Mouse (Mus musculus) stomach, embryonic 15.5 days (tissue): Measurements from ENCODE around the gene Hist1h3e. TPM values are rescaled to one million over a fixed set of nuclear protein-coding genes. Genes with fewer than 3 reads are reported as not detected.
"Not testable (repeated sequence)": the region's sequence is repeated elsewhere in the genome, so short reads cannot be mapped to it uniquely, and the experiment has no call there.

ENCODE experiments used
- ATAC-seq: fragments of 200-750 bp; cut with Nextera tagmentation; 2 replicates; pipeline ENCODE4 v1.8.0; 2017; ENCODE audit warnings: low read depth, moderate number of reproducible peaks, moderate TSS enrichment; ENCODE audit not compliant: insufficient read depth, low FRiP score
- H3K27ac ChIP-seq: fragments of 300-500 bp; sonication (generic); 2 replicates; pipeline ENCODE4 v1.5.1; 2015; ENCODE audit warnings: mild to moderate bottlenecking, inconsistent platforms
- H3K27me3 ChIP-seq: fragments of 300-500 bp; sonication (generic); replicated peaks from 2 replicates; pipeline ENCODE4 v1.6.1; 2015; ENCODE audit warnings: inconsistent platforms
- H3K36me3 ChIP-seq: fragments of 300-500 bp; sonication (generic); 2 replicates; pipeline ENCODE4 v1.6.1; 2015; ENCODE audit warnings: inconsistent platforms
- H3K4me1 ChIP-seq: fragments of 300-500 bp; sonication (generic); 2 replicates; pipeline ENCODE4 v1.6.1; 2015; ENCODE audit warnings: inconsistent platforms
- H3K4me2 ChIP-seq: fragments of 300-500 bp; sonication (generic); 2 replicates; pipeline ENCODE4 v1.6.1; 2015; ENCODE audit warnings: mild to moderate bottlenecking, inconsistent platforms
- H3K4me3 ChIP-seq: fragments of 300-500 bp; sonication (generic); replicated peaks from 2 replicates; pipeline ENCODE4 v1.5.1; 2015; ENCODE audit warnings: inconsistent platforms
- H3K9ac ChIP-seq: fragments of 300-500 bp; sonication (generic); 2 replicates; pipeline ENCODE4 v1.6.1; 2015; ENCODE audit warnings: inconsistent platforms
- H3K9me3 ChIP-seq: fragments of 300-500 bp; sonication (generic); 2 replicates; pipeline ENCODE4 v1.6.1; 2016; ENCODE audit warnings: inconsistent platforms
- WGBS: fragments of 180-500 bp; shearing (Covaris S2); methylation state at CpG from one replicate; pipeline ENCODE4 v1.1.7; 2015; 5-methylcytosine and 5-hydroxymethylcytosine counted together
- polyA plus RNA-seq: library from polyadenylated mRNA; unstranded; fragments of >200 nt; fragmentation: Nextera tagmentation; extraction: Ambion mirVana; gene quantifications from 2 replicates; pipeline ENCODE4 v1.2.1, GENCODE M21; 2015

Gene Hist1h3e
- polyA plus RNA-seq, 1 experiment from 2014 or later: 6.7 TPM

GRCm38 (mm10) chr13:23542999-23543607, 19.1 kb downstream of the Hist1h3e start, which contains the start of gene Hist1h2bh:
Gene Hist1h2bh, minus strand, starts transcription at chr13:23543392.
- H3K36me3 ChIP-seq, H3K9me3 ChIP-seq, H3K4me1 ChIP-seq, H3K27me3 ChIP-seq: not testable (repeated sequence)
- Histone ChIP-seq H3K4me2 (peak within 1 kb of the TSS; percentile 65), H3K4me3 (peak within 1 kb of the TSS; percentile 50), H3K27ac (peak within 1 kb of the TSS; percentile 95), H3K9ac (peak within 1 kb of the TSS; percentile 41; the same call in 1 of the 2 replicates)
- ATAC-seq: peak; percentile 95
- under 1% methylated on average over 35 of the region's 42 CpGs for WGBS

- ATAC-seq, H3K36me3 ChIP-seq, H3K9me3 ChIP-seq, H3K27me3 ChIP-seq, H3K4me1 ChIP-seq: not testable (repeated sequence)
- Histone ChIP-seq H3K4me3 (peak overlapping the region; percentile 50), H3K9ac (peak overlapping the region; percentile 41; the same call in 1 of the 2 replicates), H3K4me2 (peak overlapping the region; percentile 65), H3K27ac (peak overlapping the region; percentile 90)
- 12% methylated on average over 3 of the region's 3 CpGs for WGBS
These were observed 19.8 kb downstream of the Hist1h3e start for GRCm38 (mm10) chr13:23542225-23542980.

DNA sequence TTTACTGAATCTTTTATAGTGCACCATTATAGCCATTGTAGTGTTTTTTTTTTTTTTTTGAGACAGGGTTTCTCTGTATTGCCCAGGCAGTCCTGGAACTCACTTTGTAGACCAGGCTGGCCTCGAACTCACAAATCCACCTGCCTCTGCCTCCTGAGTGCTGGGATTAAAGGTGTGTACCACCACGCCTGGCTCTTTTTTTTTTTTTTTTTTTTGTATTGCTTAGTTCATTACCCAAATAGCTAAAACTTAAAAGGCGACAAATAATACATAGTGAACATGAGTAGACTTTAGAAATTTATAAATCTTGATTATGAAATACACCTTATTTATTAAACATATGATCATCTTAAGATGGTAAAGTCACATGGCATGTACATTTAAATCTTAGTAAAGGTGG, 20.7 kb downstream of the Hist1h3e start:
- Histone ChIP-seq H3K9me3 (no peaks in the 10 kb centered on the region), H3K27me3 (no peaks in the 10 kb centered on the region), H3K4me2 (no peak overlapping the region), H3K4me3 (no peak overlapping the region), H3K4me1 (peaks cover 5% of the 10 kb centered on the region; the same call in 1 of the 2 replicates), H3K27ac (no peak overlapping the region), H3K36me3 (no peaks in the 10 kb centered on the region), H3K9ac (no peak overlapping the region)
- no peak for ATAC-seq
- WGBS: 86% methylated on average over 3 of the region's 3 CpGs

DNA sequence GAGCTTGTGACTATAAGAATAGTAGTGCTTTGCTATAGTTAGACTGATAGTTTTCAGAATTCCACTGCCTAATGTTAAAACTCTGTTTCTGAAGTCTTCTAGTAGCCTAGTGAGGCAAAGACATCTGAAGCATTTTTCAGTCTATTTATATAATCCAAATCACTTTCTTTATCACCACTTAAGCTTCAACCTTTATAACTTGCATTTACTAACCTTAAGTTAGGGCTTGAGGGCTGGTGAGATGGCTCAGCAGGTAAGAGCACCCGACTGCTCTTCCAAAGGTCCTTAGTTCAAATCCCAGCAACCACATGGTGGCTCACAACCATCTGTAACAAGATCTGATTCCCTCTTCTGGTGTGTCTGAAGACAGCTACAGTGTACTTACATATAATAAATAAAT, 22.3 kb downstream of the Hist1h3e start:
- ATAC-seq, H3K36me3 ChIP-seq, H3K4me3 ChIP-seq, H3K9me3 ChIP-seq, H3K4me2 ChIP-seq, H3K27me3 ChIP-seq, H3K27ac ChIP-seq, H3K4me1 ChIP-seq, H3K9ac ChIP-seq: not testable (repeated sequence)
- WGBS: 57% methylated on average over 1 of the region's 1 CpGs

DNA sequence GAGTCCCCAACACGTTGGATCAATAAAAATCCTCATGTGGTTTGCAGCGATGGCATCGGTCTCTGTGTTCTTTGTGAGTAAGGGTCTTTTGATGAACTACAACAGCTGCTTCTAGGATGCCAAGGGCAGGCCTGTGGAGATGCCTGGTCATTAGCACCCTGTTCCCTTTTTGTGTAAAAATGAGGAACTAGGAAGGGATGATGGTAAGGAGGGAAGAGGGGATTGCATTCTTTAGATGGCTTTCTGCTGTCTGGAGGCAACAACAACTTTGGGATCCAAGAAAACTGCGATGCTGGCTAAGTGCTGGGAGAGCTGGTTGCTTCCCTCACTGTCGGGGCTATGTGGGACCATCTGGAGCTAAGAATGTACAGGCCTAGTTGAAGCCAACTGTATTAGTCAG, 23.9 kb downstream of the Hist1h3e start:
- no peak overlapping the region for H3K4me3 ChIP-seq
- H3K9ac ChIP-seq: no peak overlapping the region
- H3K27ac ChIP-seq: no peak overlapping the region
- peaks cover 7% of the 10 kb centered on the region; the same call in 1 of the 2 replicates for H3K4me1 ChIP-seq
- WGBS: 64% methylated on average over 5 of the region's 5 CpGs
- H3K27me3 ChIP-seq: no peaks in the 10 kb centered on the region
- no peaks in the 10 kb centered on the region for H3K36me3 ChIP-seq
- H3K9me3 ChIP-seq: no peaks in the 10 kb centered on the region
- no peak overlapping the region for H3K4me2 ChIP-seq
- no peak for ATAC-seq

DNA sequence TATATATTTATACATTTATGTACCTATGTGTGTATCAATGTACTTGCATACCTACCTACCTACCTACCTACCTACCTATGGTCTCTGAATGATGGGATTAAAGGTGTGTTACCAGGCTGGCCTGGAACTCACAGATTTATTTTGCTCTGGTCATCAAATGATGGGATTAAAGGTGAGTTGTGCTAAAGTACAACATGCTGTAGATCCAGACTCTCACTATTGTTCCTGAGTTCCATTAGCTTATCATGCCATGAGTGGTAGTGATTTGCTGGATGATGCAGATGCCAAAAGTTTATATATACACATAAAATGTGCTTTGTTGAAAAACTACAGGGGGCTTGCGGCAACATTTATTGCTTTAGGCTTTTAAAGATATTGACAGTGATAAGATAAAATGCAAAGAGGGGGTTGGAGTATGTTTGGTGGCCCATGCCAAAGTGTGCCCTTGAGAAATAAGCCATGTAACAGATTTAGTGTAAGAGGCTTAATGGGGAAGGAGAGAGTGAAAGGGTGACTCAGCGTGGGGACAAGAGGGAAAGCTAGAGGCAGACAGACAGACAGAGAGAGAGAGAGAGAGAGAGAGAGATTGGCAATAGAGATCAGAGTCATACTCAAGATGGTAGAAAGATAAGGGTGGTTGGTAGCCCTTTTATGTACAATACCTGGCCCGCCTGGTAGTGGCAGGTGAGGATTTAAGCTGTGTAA, 25.0 kb downstream of the Hist1h3e start:
- H3K4me3 ChIP-seq: peak overlapping the region; percentile 8; the same call in 1 of the 2 replicates
- peaks cover 16% of the 10 kb centered on the region for H3K4me1 ChIP-seq
- WGBS: 68% methylated on average over 3 of the region's 3 CpGs
- no peaks in the 10 kb centered on the region for H3K9me3 ChIP-seq
- peak overlapping the region; percentile 70 for H3K4me2 ChIP-seq
- no peaks in the 10 kb centered on the region for H3K27me3 ChIP-seq
- H3K9ac ChIP-seq: no peak overlapping the region
- no peak overlapping the region; the same call in 1 of the 2 replicates for H3K27ac ChIP-seq
- no peaks in the 10 kb centered on the region for H3K36me3 ChIP-seq
- ATAC-seq: no peak

DNA sequence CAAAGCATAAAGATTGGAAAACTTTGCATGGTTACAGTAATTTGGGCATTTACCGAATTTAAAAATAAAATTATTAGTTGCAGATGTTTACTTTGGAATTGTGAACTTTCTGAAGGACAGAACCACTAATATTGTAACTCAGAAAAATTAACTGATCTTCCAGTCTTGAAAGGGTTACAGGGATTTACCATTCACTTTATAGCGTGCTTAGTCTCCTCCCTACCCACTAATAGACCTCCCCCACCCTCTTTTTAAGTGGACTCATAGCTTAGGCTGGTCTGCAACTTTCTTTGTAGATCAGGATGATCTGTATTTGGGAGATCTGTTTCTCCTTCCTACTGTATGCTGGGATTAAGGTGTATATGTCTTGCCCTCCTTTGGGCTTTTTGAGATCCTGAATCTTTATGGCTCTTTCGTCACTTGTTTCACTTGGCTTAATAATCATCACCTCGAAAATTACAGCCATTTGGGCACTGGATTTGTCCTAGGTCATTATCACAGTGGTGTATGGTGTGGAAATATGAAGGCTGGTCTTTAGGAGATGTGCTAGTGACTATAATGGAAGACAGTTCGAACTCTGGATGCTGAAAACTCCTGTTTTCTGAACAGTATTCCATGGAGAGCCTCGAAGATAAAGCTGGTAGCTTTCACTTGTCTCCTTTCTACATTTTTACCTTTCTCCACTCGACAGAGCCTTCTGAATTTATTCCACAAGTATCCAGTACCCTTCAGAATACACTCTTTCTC, 25.9 kb downstream of the Hist1h3e start:
- peak overlapping the region; percentile 35 for H3K4me3 ChIP-seq
- WGBS: 14% methylated on average over 7 of the region's 7 CpGs
- no peak for ATAC-seq

DNA sequence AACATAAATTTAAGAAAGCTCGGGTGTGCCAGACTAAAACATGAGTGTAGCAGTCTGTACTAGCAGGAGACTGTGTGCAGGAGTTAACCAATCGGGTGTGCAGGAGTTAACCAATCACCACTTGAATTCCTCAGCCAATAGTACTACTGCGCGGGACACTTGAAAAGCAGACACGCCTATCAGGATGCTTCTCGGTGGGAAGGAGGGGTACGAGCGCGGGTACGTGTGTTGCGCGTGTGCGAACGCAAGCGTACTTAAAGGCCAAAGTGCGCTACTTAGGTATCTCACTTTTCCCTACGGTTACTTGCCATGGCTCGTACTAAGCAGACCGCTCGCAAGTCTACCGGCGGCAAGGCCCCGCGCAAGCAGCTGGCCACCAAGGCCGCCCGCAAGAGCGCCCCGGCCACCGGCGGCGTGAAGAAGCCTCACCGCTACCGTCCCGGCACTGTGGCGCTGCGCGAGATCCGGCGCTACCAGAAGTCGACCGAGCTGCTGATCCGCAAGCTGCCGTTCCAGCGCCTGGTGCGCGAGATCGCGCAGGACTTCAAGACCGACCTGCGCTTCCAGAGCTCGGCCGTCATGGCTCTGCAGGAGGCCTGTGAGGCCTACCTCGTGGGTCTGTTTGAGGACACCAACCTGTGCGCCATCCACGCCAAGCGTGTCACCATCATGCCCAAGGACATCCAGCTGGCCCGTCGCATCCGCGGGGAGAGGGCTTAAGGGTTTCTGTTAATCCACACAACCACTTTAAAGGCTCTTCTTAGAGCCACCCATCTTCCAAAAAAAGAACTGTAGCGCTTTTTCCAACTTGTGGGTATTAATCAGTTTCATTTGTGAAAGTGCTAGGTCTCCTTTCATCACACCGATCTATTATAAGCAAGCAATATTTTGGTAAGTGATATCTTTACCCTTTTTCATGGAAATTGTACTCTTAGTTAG, 26.8 kb downstream of the Hist1h3e start, which contains the start of gene Hist1h3g:
Gene Hist1h3g (plus strand): TSS at position 286 of the 939 bp plus-strand sequence.
- not testable (repeated sequence) for H3K36me3 ChIP-seq, H3K27me3 ChIP-seq, H3K9me3 ChIP-seq
- ATAC-seq: peak; percentile 88
- H3K4me1 ChIP-seq: peaks cover 17% of the 10 kb centered on the region
- peak within 1 kb of the TSS; percentile 50 for H3K4me3 ChIP-seq
- H3K27ac ChIP-seq: peak within 1 kb of the TSS; percentile 87
- under 1% methylated on average over 52 of the region's 62 CpGs for WGBS
- H3K9ac ChIP-seq: peak within 1 kb of the TSS; percentile 32; the same call in 1 of the 2 replicates
- peak within 1 kb of the TSS; percentile 70 for H3K4me2 ChIP-seq

More for the DNA sequence above, 25.9 kb downstream of the Hist1h3e start:
- Histone ChIP-seq H3K9me3 (no peaks in the 10 kb centered on the region), H3K27me3 (no peaks in the 10 kb centered on the region), H3K27ac (peak overlapping the region; percentile 68), H3K36me3 (no peaks in the 10 kb centered on the region), H3K9ac (peak overlapping the region; percentile 9; the same call in 1 of the 2 replicates), H3K4me2 (peak overlapping the region; percentile 70), H3K4me1 (peaks cover 17% of the 10 kb centered on the region)

DNA sequence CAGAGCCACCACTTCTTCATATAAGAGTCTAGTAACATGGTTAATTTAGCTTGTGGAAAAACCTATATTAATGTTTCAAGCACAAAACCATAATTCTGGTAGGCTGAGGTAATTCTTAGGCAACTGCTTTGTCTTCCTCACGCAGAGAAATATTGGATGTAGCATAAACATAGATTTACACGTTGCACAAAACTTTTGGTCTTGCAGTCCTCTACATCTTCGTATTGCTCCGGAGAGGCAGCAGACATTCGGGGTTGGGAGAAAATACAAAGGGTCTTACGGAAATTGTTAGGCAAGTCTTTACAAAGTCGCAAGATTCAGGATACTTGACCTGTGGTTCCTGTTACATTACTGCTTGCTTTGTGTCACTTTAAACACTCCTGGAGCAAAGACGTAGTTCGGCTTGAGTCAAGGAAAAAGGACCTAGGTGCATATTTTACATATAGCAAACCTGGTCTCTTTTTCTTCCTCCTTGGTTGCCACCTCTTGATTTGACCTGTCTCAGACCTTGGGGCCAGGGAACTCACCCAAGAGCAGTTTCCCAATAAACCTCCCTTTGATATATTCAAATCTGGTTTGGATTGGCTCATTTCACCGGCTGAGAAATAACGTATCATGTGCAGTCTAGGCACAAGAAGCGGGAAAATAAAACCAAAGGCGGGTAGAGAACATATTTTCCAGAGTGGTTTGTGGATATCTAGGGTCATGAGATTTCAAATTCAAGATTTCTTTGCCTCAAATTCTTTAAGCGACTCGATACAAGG, 27.6 kb downstream of the Hist1h3e start:
- Histone ChIP-seq H3K36me3 (no peaks in the 10 kb centered on the region), H3K27me3 (no peaks in the 10 kb centered on the region), H3K4me1 (peaks cover 17% of the 10 kb centered on the region), H3K9ac (peak overlapping the region; percentile 1; the same call in 1 of the 2 replicates), H3K9me3 (no peaks in the 10 kb centered on the region), H3K4me3 (peak overlapping the region; percentile 50), H3K27ac (peak overlapping the region; percentile 87), H3K4me2 (peak overlapping the region; percentile 70)
- ATAC-seq: 0 out of 2 replicates have a peak, but pooled peaks have one; percentile 11
- WGBS: under 1% methylated on average over 15 of the region's 15 CpGs
